Mouse (Mus musculus): ENCODE data around the gene Slco1a4.
"Not testable (repeated sequence)": the region's sequence is repeated elsewhere in the genome, so short reads cannot be mapped to it uniquely, and the experiment has no call there.

The Slco1a4 gene

DNA sequence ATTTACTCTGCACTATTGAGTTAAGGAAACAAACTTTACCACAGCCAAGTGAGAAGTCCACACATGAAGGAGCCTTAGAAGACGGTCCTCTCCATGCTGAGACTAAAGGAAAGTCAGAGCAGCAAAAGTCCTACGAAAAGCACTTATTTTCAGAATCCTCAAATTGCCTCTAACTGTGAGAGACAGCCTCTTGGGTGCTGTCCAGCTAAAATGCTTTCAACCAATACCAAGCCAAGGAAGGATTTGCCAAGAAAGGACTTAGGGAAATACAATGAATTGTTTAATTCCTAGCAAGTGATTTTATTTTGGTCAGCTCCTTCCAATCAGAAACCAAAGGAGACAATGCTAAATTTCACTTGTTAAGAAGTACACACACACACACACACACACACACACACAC, at the start of gene Slco1a4:
Gene Slco1a4 (minus strand): TSS at position 115 of the 400 bp plus-strand sequence.
- no peak for DNase-seq (ENCODE audit: low spot score in 2 of 2)

DNA sequence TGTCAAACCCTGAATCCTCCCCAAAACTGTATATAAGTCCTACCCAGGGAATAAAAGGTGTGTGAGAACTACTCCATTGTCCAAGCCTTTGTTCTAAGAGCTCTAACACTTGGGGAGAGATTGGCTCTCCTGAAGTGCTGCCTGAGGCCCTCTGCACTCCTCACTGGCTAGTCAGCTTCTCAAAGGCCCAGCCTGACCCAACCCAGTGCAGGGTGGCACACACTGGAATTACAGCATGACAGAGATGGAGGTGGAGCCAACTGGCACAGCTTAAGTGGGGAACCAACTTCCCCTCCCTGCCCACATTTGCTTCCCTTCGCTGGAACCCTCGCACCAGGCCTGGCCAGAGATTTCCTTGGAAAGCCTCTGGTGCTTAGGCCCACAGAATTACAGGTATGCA, 42.2 kb upstream of the Slco1a4 start:
- no peak for DNase-seq (ENCODE audit: low spot score in 2 of 2)

DNA sequence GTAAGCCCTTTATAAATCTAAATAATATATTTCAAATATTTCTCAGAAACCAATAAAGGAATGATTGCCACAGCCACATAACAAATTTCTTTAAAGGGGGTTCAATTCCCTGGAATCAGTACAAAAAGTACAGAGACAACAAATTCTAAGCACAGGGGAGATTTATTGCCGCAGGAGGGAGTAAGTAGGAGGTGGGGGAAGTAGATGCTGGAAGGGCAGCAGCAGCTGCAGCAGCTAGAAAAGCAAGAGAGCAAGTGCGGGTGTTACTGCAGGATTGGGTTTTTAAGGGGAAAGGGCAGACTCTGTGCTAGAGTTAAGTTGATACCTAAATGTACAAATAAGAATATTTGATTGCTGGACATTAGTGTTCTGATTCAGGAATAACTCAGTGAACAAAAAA, 33.7 kb upstream of the Slco1a4 start:
- no peak for DNase-seq (ENCODE audit: low spot score in 2 of 2)

DNA sequence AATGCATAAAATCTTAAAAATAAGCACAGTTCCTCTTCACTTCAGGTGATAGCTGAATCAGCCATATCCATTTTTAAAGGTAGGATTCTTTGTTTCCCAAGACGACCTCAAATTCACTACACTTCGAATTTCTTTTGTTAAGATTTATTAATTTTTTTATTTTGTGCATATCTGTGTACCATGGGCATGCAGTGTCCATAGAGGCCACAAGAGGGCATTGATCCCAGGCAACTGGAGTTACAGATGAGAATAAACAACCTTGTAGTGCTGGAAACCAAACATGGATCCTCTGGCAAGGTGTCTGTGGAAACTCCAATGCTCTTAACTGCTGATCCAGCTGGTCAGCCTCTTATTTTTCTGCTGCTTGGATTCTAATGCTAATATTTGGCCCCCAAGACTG, 32.2 kb upstream of the Slco1a4 start:
- peak in 1 of 2 experiments; percentile 1 for DNase-seq (ENCODE audit: low spot score in 2 of 2)

DNA sequence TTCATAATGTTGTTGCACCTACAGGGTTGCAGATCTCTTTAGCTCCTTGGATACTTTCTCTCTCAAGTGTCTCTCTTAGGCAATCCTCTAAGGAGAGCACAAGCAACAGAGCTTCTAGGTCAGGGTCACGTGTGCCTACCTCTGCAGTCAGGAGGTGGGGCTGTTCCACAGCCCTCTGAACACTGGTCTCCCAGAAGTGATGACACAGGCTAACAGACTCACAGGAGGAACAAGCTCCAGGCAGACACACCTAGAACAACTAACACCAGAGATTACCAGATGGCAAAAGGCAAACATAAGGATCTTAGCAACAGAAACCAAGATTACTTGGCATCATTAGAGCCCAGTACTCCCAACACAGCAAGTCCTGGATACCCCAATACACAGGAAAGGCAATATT, 26.6 kb upstream of the Slco1a4 start:
- DNase-seq (ENCODE audit: low spot score in 2 of 2) = no peak

DNA sequence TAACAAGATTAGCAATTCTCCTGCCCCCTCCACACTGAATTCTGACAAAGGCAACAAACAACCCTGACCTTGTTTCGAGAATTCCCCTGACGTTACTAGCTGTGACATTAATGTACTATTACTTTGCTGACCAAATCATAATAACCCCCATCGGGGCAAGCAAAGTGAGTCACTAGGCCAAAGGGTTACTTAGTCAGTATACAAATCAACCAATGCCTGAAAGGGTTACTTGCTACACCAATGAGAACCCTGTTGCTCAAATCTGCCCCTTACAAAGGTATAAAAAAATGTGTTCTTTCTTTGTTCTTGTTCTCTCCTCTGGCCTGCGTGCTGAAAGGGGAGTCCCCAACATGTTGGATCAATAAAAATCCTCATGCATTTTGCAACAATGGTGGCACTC, 19.7 kb upstream of the Slco1a4 start:
- DNase-seq (ENCODE audit: low spot score in 2 of 2) = not testable (repeated sequence)

DNA sequence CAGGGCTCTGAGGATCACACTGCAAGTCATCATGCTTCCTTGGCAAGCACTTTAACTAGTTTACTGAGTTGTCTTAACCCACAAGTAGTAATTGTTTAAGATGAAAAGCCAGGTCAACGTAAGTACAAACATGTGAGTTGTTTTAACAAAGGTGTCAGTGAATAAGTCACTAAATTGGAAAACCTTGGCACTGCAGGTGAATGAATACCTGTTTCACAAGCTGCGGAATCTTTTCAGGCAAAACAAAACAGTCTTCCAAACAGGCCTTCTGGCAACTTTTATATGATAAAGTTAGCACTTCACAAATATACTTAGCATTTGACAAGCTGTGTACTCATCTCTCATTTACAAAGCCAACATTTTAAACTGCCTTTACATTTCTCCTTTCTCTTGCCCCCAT, 15.7 kb upstream of the Slco1a4 start:
- no peak for DNase-seq (ENCODE audit: low spot score in 2 of 2)

DNA sequence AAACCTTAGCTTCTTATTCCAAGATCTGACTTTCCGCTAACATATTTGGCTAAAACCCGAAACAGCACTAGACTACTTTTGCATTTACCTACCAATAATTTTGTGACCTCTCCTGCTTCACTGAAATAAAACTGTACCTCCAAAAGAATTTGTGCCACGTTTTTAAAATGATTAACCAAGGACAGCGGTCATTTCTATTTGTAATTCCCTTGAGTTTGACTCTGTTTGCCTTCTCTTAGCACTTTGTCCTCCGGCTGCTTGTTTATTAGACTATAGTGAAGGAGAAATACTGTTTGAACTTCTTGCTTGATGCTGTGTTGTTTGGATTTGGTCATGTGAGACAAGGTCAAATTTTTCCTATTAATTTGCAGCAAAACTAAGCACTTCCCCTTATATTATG, 12.7 kb upstream of the Slco1a4 start:
- DNase-seq (ENCODE audit: low spot score in 2 of 2) = no peak

DNA sequence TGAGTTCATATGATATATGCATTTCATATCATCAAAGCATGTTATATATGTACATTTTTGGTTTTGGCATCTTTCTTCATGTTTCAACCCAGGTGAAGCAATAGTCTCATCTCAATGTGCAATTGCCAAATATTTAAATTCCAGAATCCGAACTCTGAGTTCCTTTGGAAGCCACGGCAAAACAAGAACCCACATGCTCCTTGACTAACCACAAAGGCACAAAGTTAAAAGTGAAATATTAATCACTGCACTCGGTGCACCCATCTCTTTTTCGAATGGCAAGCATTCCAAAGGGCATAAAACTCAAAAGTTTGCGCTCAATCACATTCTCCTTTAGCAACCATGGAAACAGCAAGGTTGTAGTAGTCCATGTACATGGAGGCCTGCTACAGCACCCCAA, 10.0 kb upstream of the Slco1a4 start:
- DNase-seq (ENCODE audit: low spot score in 2 of 2) = no peak

DNA sequence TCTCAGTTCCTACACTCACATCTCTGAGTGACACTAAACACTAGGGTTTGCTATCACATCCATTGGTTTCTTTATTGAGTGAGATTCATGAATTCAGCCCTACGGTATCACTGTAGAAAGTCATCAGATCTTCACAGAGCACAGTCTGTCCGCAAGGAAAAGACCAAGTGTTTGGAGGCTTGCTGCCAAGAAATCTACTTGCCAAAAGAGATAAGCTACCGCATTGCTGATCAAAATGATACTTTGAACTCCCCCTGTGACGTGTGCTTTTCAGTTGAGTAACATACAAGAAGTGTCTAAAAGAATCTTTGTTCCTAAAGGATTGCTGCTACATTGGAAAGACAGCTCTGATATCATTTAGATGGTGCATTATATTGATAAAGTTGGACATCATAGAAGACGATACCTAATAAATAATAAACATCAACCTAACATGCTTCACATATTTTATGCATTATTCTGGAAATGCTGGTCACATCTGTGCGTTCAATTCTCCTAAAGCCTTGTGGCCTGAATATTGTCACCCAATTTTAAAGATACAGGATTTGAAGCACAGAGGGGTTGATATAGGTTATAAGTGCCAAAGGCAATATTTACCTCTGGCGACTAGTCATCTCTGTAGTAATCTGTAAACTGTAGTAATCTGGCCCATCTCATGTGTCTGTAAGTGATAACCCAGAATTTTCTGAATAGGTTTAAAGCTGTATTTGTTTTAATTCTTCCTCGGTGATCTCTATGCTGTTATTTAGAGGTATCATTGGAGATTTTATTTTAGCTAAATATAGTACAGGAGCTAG, 1.9 kb upstream of the Slco1a4 start:
- DNase-seq (ENCODE audit: low spot score in 2 of 2) = no peak

DNA sequence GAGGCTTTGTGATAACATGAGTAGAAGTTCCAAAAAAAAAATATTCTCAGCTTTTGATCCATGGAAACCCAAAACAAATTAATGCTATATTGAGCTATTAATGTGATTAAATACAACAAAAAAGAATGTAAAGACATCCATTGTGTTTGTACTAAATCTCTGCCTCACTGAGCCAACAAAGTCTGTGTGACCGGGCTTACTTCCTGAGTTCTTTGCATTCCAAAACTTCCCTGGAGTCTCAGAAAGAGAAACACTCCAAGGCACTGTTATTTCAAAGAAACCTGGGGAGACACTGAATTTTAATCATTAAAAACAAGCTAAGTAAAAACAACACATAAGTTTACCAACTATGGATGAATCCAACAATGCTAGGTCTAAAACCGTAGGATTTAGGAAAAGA, 2.4 kb downstream of the Slco1a4 start:
- no peak for DNase-seq (ENCODE audit: low spot score in 2 of 2)

DNA sequence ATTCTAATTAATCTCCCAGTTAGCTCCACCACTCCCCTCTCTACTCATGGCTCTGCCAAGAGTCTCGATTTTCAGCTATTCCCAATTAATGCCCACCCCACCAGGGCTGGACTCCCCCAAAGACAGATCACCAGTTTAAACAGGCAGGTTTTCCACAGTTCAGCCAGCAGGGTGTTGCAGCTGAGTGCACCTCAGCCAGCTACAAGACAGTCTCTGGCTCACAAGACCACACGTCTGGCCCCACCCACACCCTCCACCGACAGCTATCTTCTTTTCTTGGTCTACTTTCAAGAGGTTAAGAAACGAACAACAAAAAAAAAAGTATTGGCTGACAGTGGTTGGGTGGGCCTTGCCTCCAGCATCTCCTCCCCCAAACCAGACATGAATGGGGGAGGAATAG, 6.9 kb downstream of the Slco1a4 start:
- no peak for DNase-seq (ENCODE audit: low spot score in 2 of 2)

DNA sequence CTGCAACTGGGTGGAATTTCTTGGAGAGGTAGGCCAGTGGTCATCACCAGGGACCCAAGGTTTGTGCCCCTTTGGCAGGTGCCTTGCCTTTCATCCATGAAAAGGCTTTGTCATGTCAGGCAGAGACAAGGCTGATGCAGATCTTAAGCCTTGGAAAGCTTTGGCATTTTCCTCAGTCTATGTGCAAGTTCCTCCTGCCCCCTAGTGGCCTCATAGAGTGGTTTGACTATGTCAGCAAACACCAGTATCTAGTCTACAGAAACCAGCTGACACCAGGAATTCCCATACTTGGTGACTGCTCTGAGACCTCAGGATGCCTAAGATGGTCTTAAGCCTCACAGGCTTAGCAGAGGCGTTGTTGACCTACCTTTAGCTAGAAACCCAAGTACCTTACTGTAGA, 58.2 kb downstream of the Slco1a4 start:
- DNase-seq (ENCODE audit: low spot score in 2 of 2) = peak; percentile 5 to 29

DNA sequence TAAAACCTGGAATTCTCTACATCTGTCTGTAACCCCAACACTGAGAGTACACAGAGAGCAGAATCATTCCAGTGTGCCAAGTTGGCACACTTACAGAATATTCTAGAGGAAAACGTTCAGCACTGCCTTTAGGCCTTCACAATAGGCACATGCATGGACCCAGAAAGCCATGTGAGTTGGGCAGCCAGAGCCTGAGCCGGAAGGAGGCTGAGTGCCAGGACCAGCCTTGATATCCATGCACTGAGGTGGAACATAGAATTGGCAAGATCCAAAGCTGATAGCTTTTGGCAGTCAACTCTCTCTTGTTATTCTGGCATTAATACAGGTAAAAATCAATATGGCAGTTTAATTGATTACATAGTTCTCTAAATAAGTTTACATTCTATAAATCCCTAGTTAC, 81.5 kb downstream of the Slco1a4 start:
- no peak for DNase-seq (ENCODE audit: low spot score in 2 of 2)

DNA sequence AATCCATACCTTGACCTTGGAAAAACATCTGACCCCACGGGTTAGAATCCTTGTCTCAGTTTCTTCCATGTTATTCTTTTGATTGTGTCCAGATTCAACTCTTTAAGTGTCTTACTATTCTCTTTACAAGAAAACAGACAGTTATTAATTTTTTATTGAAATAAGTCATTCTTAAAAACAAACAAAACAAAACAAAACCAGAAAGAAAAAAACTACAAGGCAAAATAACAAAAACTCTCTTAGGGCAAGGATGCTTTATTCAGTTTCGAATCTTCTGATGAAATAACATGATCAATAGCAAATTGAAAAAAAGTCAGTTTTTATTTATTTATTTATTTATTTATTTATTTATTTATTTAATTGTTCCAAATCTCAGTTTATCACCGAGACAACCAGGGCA, 82.3 kb downstream of the Slco1a4 start, which contains the start of gene Gm5724:
Gene Gm5724 (minus strand): TSS at position 101 of the 400 bp plus-strand sequence.
- no peak for DNase-seq (ENCODE audit: low spot score in 2 of 2)

Measured in frontal cortex, postnatal 36 days (tissue).